Mouse (Mus musculus) olfactory bulb, adult 2 months (tissue): ENCODE results near the gene Klhdc4.

ENCODE experiments used
- CTCF ChIP-seq: fragments of 200-500 bp; IDR thresholded peaks from 2 replicates; pipeline ENCODE4 v1.5.1; 2012; ENCODE audit warnings: low read depth, mild to moderate bottlenecking, low read length, moderate library complexity; ENCODE audit not compliant: insufficient read depth
- POLR2A ChIP-seq: fragments of 200-500 bp; IDR thresholded peaks from 2 replicates; pipeline ENCODE4 v1.6.1; 2012; ENCODE audit warnings: mild to moderate bottlenecking, low read depth, low read length, moderate library complexity; ENCODE audit not compliant: insufficient read depth

DNA sequence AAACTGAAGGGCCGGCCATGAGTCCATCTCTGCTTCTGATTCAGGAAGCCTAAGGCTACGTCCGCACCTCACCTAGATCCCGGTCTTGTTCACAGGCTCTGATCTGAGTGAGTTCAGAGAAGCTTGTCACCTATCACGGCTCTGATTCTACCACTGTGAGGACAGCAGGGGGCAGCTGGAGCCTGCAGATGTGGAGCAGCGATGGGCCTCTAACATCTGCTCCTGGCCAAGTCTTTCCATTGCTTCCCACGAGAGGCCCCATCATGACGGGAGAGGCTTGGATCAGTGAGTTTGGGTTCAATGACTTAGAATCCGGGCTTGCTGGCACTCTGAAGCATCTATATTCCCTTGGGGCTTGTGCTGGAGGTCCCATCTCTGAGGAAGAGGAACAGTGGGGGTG lies 44.7 kb upstream of the Klhdc4 start:
- TF ChIP-seq POLR2A = no peak
- TF ChIP-seq CTCF = peak; percentile 55
